Mouse (Mus musculus): ENCODE measurements around the gene Sf3b5.

The Sf3b5 gene

DNA sequence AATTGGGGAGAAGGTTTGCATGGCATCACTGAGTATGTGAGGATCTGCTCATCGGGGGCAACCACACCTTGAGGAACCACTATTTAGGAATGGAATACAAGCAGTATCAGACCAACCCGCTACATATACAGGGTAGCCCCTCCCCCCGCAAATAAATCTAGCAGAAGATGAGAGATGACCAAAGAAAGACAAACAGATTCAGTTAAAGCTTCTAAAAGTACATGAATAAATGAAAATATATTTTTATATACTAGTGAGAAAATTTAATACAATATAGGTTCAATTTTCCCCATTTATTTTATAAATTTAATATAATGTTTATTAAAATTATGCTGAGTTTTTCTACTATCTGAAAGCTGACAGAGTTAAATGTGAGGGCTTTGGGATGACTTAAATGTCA, at the start of gene Sf3b5:
TSS of gene Sf3b5 (plus strand) at position 301 of the 400 bp plus-strand sequence.
- DNase-seq (ENCODE audit: low read depth in 1 of 2, low spot score in 2 of 2): no peak

DNA sequence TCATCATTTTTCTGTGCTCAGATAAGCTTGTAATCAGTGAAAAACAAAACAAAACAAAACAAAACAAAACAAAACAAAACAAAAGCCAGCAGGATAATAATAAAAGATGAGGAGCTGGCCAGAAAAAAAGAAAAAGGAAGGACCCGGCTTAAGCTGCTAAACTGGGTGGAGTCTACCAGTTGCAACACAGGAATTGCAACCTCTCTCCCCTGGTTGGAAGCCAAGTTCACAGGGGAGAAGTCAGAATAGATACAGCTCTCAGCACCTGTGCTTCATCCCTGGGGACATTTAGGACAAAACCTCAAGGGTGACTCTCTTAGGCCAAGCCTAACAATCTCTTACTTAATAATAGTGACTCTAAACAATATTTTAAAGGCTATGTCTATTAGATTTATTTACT, 49.3 kb upstream of the Sf3b5 start:
- no peak for DNase-seq (ENCODE audit: low read depth in 1 of 2, low spot score in 2 of 2)

DNA sequence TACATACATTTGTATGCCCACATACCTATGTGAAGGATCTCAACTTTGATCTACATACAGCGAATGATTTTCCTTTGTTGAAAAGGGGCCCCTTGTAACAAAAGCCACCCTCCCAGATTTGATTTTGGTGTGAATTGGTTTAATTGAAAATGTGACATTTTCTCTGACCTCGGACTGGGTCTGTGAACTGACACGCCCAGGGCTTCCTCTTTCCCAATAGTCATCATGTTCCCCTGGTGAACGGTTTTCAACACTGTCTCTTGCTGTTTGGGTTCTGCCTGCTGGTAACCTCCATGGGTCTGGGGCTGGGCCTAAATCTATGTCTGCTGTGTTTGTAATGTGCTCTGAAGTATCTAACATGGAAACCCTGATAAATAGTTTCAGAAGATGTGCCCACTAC, 47.9 kb upstream of the Sf3b5 start:
- DNase-seq (ENCODE audit: low read depth in 1 of 2, low spot score in 2 of 2): peak in 1 of 2 experiments; percentile 33

DNA sequence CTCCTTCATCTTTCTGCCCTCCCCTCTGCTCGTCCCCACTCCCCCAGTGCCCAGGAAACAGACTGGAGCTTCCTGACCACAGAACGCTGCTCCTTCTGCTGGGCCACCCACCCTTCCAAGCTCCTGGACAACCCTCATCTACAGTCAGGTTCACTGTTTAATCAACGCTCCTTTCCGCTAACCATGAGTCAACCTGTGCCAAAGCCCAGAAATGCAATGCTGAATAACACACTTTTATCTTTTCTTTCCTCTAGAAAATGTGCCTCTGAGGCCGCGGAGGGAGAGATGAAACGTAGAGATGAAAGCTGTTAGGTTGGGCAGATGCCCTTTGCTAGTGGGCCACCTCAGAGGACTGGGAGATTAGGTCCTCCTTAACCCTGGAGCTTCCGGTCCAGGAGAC, 43.6 kb upstream of the Sf3b5 start:
- DNase-seq (ENCODE audit: low read depth in 1 of 2, low spot score in 2 of 2): no peak

DNA sequence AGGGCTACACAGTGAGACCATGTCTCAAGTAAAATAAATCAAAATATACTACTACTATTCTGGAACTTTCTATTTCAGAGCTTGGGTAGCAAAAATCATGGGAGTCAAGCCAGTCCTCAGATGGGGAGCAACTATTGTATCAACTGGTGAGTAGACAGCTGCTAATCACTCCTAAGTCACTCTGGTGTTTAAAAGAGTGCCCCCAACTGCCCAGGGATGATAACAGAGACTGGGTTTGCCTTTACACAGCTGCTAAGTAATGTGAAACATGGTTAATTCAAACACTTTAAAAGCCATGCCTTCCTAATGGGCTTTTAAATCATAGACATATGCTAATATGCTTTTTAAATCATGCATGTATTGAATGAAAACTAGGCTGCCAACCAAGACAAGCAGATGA, 42.9 kb upstream of the Sf3b5 start:
- DNase-seq (ENCODE audit: low read depth in 1 of 2, low spot score in 2 of 2): no peak

DNA sequence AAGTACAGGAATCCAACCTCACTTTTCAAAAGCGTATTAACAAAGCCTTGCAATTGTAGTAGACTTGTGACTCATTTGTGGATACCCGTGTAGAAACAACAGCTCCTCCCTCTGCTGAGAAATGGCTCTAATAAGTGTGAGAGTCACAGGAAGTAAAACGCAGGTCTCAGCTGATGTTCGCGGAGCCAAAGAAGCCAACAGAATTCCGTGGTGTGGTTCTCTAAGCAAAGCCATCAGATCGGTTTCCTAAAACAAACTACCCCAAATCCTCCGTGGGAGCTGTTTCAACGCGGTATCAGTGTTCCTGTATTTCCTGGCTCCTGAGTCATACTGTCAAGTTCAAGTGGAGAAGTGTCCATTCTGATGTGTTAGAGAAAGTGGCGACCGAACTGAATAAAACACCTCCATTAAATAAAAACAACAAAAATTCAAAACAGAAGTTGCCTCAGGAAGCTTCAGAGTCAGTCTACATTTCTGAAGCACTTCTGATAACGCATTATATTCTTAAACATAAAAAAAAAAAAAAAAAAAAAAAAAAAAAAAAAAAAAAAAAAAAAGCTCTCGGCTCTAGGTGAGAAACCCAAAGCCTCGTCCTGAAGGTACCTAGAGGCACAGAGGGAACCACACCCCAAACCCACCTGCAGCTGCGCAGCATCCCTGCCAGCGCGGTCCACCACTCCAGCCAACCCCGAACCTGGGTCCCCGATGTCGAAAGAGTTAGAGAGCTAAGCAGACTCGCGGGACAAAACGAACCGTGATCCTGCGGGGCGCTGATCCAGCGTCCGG, 41.6 kb upstream of the Sf3b5 start:
- DNase-seq (ENCODE audit: low read depth in 1 of 2, low spot score in 2 of 2): peak in 1 of 2 experiments; percentile 24

DNA sequence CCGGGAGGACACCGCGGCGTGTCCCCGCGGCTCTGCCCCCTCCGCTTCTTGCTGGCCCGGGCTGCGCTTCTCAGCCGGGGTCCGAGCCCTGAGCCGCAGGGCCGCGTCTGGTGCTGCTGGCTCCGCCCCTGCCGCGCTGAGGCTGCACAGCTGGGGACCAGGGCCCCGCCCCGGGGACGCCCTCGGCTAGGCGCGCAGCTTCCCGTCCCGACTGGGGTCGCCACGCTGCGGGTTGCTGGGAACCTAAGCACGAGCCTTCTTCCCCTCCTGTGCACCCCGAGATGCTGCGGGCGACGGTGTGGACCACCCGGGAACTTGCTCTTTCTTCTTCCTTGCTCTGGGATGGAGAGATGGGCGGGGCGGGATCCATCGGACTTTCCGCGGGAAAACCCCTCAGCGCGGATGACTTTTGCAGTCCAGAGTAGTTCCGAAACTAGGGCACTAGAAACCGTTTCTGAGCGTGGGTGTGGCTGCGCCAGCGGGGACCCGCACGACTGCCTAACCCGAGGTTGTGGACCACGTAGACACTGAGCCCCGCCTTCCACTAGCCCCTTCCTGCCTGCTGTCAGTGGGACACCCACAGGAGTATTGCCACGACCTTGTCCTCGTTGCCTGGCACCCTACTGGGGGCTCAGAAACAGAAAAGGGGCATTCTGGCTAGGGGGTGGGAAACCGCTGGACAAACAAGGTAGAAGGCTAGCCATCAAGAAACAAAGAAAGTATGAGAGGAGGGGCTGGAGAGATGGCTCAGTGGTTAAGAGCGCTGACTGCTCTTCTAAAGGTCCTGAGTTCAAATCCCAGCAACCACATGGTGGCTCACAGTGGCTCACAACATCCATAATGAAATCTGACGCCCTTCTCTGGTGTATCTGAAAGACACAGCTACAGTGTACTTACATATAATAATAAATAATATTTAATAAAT, 40.7 kb upstream of the Sf3b5 start, which contains the start of gene Stx11:
TSS of gene Stx11 (minus strand) at position 148 of the 925 bp plus-strand sequence.
- peak; percentile 30 to 75 for DNase-seq (ENCODE audit: low read depth in 1 of 2, low spot score in 2 of 2)

DNA sequence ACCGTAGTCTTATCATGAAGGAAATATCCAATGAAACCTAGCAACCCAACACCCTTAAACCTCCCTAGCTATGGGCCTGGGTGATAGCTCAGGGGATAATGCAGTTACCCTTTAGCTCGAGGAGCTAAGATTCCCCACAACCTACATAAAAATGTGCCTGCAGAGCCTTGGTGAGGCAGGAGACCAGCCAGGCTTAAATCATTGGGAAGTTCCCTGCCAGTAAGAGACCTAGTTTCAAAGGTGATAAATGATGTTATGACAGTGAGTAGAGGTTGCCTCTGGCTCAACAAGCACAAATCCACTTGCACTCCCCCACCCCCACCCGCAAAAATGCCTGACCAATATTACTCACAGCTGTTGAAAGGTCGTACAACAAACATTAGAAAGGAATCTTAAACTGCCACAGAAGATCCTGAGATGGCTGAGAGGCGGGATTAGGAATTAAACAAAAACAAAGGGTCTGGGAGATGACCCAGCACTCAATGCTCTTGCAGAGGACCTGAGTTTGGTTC, 39.4 kb upstream of the Sf3b5 start:
- no peak for DNase-seq (ENCODE audit: low read depth in 1 of 2, low spot score in 2 of 2)

DNA sequence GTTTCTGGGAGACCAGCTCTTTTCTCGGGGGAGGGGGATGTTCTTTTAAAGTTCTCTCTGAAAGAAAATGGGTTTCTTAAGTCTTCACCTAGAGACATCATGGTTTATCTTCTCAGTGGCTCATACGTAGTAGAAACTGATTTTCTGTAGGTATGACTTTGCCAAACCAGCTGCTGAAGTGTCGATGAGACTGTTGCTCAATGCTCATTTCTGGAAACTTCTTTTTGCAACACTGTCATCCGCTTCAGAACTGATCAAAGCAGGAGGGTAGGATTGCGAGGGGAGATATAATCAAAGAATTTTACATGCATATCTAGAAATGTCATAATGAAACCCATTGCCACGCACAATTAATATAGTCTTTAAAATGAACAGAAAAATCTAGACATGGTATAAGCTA, 30.6 kb upstream of the Sf3b5 start:
- no peak for DNase-seq (ENCODE audit: low read depth in 1 of 2, low spot score in 2 of 2)

DNA sequence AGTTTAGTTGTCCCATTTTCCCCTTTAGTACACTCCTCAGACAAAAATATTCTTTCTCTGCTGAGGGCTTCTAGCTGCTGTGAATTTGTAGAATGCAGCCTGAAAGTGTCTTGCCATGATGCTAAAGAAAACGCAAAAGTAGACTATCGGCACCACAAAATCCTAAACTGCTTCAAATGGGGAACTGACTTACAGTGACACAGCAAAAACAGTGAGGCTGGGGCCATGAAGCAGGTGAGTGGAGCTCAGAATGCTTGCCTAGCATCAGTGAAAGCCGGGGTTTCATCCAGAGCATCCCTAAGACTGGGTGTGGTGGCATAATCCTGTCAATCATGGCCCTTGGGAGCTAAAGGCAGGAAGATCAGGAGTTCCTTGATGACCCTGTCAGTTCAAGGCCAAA, 29.7 kb upstream of the Sf3b5 start:
- DNase-seq (ENCODE audit: low read depth in 1 of 2, low spot score in 2 of 2): no peak

DNA sequence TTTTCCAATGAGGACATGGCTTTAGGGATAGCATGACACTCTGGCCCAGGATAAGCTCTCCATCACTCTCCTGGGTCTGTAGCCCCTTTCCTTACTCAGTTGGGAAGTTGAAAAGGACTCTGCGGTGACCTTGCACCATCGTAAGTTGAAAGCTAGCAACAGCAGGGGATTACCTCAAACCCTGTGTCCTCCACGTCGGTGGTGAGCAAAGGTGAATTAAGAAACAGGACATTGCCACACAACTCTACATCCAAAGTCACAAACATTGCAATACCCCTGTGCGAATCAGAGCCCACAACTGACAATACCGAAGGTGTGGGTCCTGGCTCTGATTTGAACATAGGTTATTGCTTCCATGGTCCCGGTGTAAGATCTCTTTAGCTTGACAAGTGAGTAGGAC, 29.2 kb upstream of the Sf3b5 start:
- no peak for DNase-seq (ENCODE audit: low read depth in 1 of 2, low spot score in 2 of 2)

DNA sequence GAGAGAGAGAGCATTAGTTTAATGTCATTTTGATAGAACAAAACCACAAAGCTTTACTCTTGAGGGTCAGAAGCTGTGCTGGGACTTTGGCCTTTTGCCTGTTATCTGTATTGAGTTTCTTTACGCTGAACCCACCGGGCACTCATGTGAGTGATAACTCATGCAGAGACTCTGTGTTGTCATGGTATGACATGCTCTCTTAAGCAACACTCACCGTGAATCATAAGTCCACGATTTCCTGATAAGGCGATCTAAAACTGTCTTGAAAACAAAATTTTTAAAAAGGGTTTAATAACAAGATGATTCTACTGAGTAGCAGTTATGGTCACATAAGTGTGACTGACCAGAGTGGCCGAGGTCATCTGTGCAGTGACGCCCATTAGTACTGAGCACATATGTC, 28.6 kb upstream of the Sf3b5 start:
- DNase-seq (ENCODE audit: low read depth in 1 of 2, low spot score in 2 of 2): no peak

DNA sequence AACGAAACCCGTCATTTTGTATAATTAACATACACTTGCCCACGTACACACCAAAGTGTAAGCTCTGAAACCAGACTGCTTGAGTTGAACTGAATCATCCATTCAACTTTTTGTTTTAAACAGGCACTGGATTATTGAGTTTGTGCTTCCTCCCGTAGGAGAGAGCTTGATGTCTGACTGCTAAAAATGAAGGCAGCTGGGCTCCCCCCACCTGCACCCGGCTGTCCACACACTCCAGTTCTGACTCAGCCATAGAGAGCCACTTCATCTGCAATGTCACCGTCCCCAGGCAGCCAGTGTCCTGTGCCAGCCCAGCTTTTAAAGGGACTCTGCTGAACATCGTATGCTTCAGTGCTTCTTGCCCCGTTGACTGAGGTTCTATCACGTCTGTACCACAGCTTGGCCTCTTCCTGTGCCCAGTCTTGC, 27.3 kb upstream of the Sf3b5 start:
- no peak for DNase-seq (ENCODE audit: low read depth in 1 of 2, low spot score in 2 of 2)

DNA sequence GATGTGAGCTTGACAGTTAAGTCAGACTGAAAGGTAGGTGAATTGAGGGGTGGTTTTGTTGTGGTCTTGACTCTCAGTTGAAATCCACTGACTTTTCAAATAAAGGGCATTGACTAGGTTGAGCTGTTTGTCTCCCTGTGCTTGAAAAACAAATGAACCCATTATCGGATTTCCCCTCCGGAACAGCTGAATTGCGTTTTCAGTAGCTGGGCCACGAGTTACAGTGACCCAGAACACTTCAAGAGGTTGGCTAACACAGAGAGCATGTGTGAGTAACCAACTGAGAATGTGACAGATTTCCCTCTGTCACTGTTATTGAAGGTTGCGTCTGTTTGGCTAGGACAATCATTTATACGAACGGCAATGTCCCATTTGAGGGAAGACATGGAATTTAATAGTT, 24.1 kb upstream of the Sf3b5 start:
- DNase-seq (ENCODE audit: low read depth in 1 of 2, low spot score in 2 of 2): no peak

DNA sequence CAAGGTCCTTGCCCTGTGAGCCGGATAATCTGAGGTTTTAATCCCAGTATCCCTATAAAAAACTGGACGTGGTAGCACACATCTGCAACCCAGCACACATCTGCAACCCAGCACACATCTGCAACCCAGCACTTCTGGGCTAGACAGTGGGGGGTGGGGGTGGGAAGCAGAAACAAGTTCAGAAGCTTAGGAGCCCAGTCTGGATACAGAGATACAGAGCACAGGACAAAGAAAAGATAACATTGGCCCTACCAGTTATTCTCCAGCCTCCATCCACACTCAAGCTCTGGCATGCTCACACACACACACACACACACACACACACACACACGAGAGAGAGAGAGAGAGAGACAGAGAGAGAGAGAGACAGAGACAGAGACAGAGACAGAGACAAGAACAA, 21.6 kb upstream of the Sf3b5 start:
- no peak for DNase-seq (ENCODE audit: low read depth in 1 of 2, low spot score in 2 of 2)

DNA sequence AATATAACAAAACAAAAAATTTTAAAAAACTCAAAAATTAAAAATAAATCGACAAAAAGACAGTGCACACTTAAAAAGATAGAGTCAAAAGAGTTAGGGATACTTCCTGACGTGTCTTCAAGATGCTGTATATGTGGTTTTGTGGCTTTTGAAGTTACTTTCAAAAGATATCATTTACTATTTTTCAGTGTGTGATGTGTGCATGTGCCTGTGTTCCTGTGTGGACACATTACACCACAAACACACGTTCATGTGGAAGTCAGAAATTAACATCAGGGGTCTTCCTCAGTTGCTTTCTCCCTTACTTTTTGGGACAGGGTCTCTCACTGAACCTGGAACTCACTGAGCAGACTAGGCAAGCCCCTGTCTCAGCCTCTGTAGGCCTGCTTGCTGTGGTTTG, 20.1 kb upstream of the Sf3b5 start:
- no peak for DNase-seq (ENCODE audit: low read depth in 1 of 2, low spot score in 2 of 2)

DNA sequence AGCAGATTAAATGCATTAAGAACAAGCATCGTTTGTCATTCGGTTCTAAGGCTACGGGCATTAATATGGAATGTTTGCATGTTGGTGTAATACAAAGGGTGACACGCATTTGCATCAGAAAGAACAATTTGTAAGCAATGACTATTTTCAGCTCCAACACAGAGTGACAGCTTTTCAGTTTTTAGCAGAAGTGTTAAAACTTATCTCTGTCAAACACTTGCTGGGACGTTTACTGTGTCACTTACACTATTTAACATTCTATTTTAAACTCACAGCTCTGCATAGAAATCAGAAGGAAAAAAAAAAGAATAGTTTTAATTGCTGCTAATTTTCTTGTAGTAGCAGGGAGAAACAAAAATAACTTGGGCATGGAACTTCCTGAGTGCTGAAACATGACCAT, 18.7 kb upstream of the Sf3b5 start:
- no peak for DNase-seq (ENCODE audit: low read depth in 1 of 2, low spot score in 2 of 2)

DNA sequence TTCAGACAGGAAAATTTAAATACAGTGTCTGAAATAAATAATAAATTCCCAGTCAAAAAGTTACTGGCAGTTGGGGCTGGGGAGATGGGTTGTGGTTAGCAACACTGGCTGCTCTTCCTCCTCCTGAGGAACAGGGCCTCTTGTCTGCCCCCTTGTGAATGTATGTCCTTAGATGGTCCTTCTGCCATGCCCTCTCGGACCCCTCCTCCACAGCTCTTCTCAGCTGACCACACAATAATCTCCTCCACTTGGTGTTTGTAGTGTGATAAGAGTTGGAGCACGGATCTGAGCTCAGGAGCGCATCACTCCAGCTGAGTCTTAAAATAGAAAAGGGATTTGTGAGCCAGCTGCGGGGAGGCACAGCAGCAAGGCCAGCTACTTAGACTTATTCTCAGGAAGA, 18.2 kb upstream of the Sf3b5 start:
- no peak for DNase-seq (ENCODE audit: low read depth in 1 of 2, low spot score in 2 of 2)

DNA sequence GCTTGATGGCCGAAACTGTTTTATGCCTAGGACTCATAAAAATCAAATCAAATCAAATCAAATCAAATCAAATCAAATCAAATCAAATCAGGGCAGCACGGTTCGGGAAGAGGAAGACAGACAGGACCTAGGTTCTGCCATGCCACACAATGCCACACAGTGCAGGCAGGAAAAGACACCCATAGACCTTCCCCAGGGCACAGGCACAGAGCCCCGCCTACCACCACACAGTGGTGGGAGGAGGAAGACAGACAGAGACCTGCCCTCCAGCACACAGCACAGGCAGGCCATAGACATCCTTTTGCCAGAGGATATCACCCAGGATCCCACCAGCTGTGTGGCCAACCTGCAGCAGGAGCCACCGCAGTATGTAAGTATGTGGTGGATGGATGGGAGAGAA, 13.2 kb upstream of the Sf3b5 start:
- DNase-seq (ENCODE audit: low read depth in 1 of 2, low spot score in 2 of 2): no peak

DNA sequence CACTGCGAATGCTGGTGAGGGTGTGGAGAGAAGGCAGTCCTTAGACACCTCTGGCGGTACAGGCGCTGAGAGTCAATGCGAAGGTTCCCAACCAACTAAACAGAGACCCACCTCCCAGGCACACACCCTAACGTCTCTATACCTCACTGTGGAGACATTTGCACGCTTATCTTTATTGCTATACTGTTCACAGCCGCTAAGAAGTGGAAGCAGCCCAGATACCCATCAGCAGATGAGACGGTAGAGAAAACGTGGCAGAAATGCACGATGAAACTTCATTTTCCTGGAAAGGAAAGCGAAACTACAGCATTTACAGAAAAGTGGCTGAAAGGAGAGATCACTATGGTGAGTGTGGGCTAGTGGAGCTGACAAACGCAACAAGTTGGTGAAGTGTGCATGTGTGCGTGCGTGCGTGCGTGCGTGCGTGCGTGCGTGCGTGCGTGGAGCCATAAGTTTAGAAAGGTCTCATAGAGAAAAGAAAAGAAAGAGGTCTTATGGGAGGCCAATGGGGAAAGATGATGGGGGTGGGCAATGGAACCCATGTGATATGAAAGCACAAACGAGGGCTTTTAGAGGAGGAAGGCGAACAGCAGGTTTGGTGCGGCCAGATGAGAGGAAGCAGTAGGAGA, 11.6 kb upstream of the Sf3b5 start:
- no peak for DNase-seq (ENCODE audit: low read depth in 1 of 2, low spot score in 2 of 2)

DNA sequence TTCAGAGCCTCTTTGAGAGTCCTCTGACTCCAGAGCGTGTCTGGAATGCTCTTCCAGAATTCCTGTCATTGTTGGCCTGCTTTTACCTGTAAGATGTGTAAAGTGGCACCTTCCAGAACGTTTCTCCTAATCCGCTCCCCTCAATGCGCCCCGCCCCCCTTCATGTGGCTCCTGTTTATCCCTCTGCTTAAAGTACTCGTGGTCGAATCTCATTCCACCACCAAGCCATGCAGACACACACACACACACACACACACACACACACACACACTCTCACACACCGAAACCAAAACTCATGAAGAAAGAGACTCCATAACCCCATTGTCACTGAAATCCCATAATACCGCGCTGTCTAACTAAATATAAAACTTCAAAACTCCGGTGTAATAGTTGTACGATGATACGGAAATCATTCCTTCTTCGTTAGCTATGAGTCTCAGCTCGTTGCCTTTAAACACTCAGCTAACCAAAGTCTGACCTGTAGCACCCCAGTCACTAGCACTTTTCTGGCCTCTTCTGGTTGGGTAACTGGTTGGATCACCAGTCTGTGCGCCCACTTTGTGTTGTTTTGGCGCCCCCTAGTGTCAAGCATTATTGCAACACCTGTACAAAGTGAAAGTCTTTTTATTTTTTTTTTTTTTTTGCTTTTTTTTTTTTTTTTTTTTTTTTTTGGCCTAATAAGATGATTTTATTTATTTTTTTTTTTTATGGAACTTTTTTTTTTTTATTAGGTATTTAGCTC, 8.2 kb upstream of the Sf3b5 start:
- peak; percentile 42 to 69 for DNase-seq (ENCODE audit: low read depth in 1 of 2, low spot score in 2 of 2)
